Mouse (Mus musculus): Measurements from ENCODE around the gene Nmrk2.

DNA sequence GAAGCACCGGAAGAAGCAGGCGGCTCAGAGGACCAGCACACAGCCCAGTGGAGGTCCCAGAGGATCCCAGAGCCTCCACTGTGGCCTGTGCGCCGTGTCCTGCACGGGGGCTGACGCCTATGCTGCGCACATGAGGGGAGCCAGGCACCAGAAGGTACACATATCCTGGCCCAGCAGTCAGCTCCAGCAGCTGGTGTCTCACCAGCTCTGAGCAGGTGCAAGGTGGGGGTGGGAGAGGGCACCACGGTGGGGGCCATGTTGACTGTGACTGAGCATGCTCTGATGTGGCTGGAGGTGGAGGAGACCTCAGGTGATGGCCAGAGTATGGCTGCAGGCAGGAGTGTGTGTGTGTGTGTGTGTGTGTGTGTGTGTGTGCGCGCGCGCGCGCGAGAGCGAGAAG lies 40.2 kb upstream of the Nmrk2 start:
- TF ChIP-seq CTCF (IDR thresholded peaks at IDR 0.05; ENCODE audit: control insufficient read depth, insufficient read depth, insufficient read length) (no peak), MYOG (IDR thresholded peaks at IDR 0.05; ENCODE audit: control insufficient read depth, extremely low read depth, insufficient read length) (no peak), USF1 (IDR thresholded peaks at IDR 0.05; ENCODE audit: low read depth) (no peak), MAX (IDR thresholded peaks at IDR 0.05) (no peak), FOSL1 (IDR thresholded peaks at IDR 0.05; ENCODE audit: insufficient read depth, low read length, poor library complexity, severe bottlenecking) (no peak), CEBPB (IDR thresholded peaks at IDR 0.05; ENCODE audit: low read depth) (no peak), MYOD1 (IDR thresholded peaks at IDR 0.05; ENCODE audit: control insufficient read depth, insufficient read length, low read depth) (no peak)

All from C2C12 (cell line).